Mouse (Mus musculus) lung, embryonic 14.5 days (tissue): ENCODE measurements around the gene Nckap5. TPM values are rescaled to one million over a fixed set of nuclear protein-coding genes. Genes with fewer than 3 reads are reported as not detected.

Experiments
- ATAC-seq: fragments of 200-750 bp; cut with Nextera tagmentation; 2 replicates; pipeline ENCODE4 v1.8.0; 2017; ENCODE audit warnings: mild to moderate bottlenecking, moderate TSS enrichment, moderate library complexity; ENCODE audit not compliant: insufficient read depth
- DNase-seq: peaks from one replicate; pipeline ENCODE4 v3.0.0-alpha.2; 2015
- H3K27ac ChIP-seq: fragments of 300-500 bp; sonication (generic); 2 replicates; pipeline ENCODE4 v1.5.1; 2014; ENCODE audit warnings: low read depth, mild to moderate bottlenecking, moderate library complexity
- H3K27me3 ChIP-seq: fragments of 300-500 bp; sonication (generic); 2 replicates; pipeline ENCODE4 v1.6.1; 2014; ENCODE audit warnings: low read length, control low read depth; ENCODE audit not compliant: insufficient read depth
- H3K36me3 ChIP-seq: fragments of 300-500 bp; sonication (generic); 2 replicates; pipeline ENCODE4 v1.6.1; 2014; ENCODE audit warnings: control low read depth; ENCODE audit not compliant: insufficient read depth
- H3K4me1 ChIP-seq: fragments of 300-500 bp; sonication (generic); 2 replicates; pipeline ENCODE4 v1.6.1; 2014; ENCODE audit warnings: antibody characterized with exemption, control low read depth; ENCODE audit not compliant: insufficient read depth
- H3K4me2 ChIP-seq: fragments of 300-500 bp; sonication (generic); 2 replicates; pipeline ENCODE4 v1.6.1; 2014; ENCODE audit warnings: mild to moderate bottlenecking
- H3K4me3 ChIP-seq: fragments of 300-500 bp; sonication (generic); 2 replicates; pipeline ENCODE4 v1.5.1; 2014; ENCODE audit warnings: low read depth, low read length
- H3K9ac ChIP-seq: fragments of 300-500 bp; sonication (generic); 2 replicates; pipeline ENCODE4 v1.6.1; 2014
- H3K9me3 ChIP-seq: fragments of 300-500 bp; sonication (generic); 2 replicates; pipeline ENCODE4 v1.6.1; 2016; ENCODE audit warnings: low read depth, low read length, control low read depth
- CTCF ChIP-seq: IDR thresholded peaks from 2 replicates; pipeline ENCODE4 v1.5.1; 2016; ENCODE audit warnings: antibody characterized with exemption, low read depth
- WGBS: fragments of 180-500 bp; shearing (Covaris S2); extraction: QIAGEN DNeasy Blood & Tissue Kit; methylation state at CpG from one replicate; pipeline ENCODE4 v1.1.7; 2014; 5-methylcytosine and 5-hydroxymethylcytosine counted together
- polyA plus RNA-seq: library from polyadenylated mRNA; unstranded; fragments of >200 nt; fragmentation: Nextera tagmentation; extraction: Ambion mirVana; gene quantifications from 2 replicates; pipeline ENCODE4 v1.2.1, GENCODE M21; 2014

The Nckap5 gene
- polyA plus RNA-seq, 1 experiment from 2014 or later = 37.8 TPM

DNA sequence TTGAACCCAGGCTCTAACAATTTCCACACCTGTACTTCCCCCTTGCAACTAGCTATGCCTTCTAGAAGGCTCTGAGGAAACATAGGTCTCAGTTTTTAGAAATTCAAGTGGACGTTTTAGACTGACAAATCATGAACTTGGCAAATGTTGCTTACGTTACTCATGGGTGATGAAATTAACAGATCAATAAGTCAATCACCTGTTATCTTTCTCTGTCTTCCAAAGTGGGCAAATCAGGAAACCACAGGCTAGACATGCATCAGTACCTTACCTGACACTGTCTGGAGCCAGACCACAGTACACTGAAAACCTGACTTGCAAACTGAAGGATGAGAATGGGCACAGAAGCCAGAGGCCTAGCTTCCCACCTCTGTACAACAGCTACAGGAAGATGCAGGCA lies 529.5 kb downstream of the Nckap5 start:
- no peak overlapping the region for H3K4me2 ChIP-seq
- DNase-seq (no peak), ATAC-seq (no peak)
- no peak overlapping the region for H3K9ac ChIP-seq
- no peak for TF ChIP-seq CTCF
- H3K27me3 ChIP-seq = no peaks in the 10 kb centered on the region
- H3K4me1 ChIP-seq = no peaks in the 10 kb centered on the region
- H3K4me3 ChIP-seq = no peak overlapping the region
- H3K27ac ChIP-seq = no peak overlapping the region
- H3K9me3 ChIP-seq = no peaks in the 10 kb centered on the region
- no peaks in the 10 kb centered on the region for H3K36me3 ChIP-seq
- WGBS = 66% methylated on average over 2 of the region's 2 CpGs

DNA sequence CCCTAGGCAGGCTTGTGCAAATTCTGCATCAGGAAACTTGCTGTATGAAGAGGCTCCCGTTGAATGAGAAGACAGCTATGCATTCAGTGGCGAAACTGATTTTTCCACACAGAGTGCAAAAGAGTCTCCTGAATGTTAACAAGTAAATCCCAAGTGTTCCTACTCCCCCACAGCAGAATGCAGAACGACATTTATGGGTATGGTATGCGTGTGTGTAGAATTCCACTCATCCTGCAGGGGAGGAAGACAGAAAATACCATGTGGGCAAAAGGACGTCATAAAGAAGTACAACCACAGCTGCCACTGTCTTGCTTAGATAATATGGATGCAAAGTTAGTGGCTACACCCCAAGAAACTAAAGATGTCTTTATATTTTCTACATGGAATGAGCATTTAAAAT lies 565.7 kb downstream of the Nckap5 start:
- no peak overlapping the region for H3K4me3 ChIP-seq
- H3K4me1 ChIP-seq = no peaks in the 10 kb centered on the region
- H3K27me3 ChIP-seq = no peaks in the 10 kb centered on the region
- no peak for TF ChIP-seq CTCF
- H3K9me3 ChIP-seq = no peaks in the 10 kb centered on the region
- no peak overlapping the region for H3K27ac ChIP-seq
- no peaks in the 10 kb centered on the region for H3K36me3 ChIP-seq
- WGBS = 52% methylated on average over 5 of the region's 5 CpGs
- ATAC-seq (no peak), DNase-seq (no peak)
- no peak overlapping the region for H3K4me2 ChIP-seq
- H3K9ac ChIP-seq = no peak overlapping the region

DNA sequence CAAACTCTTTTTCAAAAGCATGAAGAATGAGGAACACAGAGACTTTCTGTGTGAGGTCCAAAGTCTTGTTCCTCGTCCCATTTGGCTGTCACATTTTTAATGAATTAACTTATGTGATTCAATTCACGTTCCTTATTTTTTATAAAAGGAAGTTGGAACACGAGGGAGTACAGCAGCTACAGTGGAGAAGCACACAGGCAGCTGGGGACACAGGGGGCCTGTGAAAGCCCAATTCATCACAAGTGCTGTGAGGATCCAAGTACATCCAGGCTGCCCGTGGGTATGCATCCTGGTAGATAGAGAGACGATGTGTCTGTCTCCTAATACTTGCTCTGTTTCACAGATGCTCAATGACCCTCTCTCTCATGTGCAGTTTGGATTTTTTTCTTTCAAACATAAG lies 576.2 kb downstream of the Nckap5 start:
- H3K9me3 ChIP-seq = no peaks in the 10 kb centered on the region
- no peak overlapping the region for H3K27ac ChIP-seq
- no peak overlapping the region for H3K4me3 ChIP-seq
- H3K27me3 ChIP-seq = no peaks in the 10 kb centered on the region
- 0 out of 2 replicates have a peak, but pooled peaks cover 3% of the 10 kb centered on the region for H3K36me3 ChIP-seq
- no peaks in the 10 kb centered on the region for H3K4me1 ChIP-seq
- ATAC-seq (no peak), DNase-seq (no peak)
- WGBS = 55% methylated on average over 5 of the region's 5 CpGs
- TF ChIP-seq CTCF = no peak
- H3K9ac ChIP-seq = no peak overlapping the region
- H3K4me2 ChIP-seq = no peak overlapping the region

DNA sequence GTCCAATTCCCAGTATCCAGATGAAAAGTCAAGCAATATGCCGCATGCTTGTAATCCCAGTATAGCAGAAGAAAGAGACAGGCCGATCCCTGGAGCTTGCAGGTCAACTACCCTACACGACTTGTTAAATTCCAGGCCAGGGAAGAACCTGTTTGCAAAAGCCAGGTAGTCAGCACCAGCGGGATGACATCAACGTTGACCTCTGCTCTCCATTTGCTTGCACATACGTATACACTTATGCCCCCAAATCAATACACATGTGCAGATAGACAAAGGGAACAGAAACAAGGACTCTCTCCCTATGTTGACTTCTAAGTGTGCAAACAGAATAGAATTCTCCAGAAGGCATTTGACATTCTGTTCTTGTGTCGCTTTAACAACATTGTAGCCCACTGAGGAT lies 576.7 kb downstream of the Nckap5 start:
- H3K27me3 ChIP-seq = no peaks in the 10 kb centered on the region
- no peak for TF ChIP-seq CTCF
- no peak overlapping the region for H3K27ac ChIP-seq
- H3K9ac ChIP-seq = no peak overlapping the region
- 72% methylated on average over 7 of the region's 7 CpGs for WGBS
- no peak overlapping the region for H3K4me3 ChIP-seq
- DNase-seq = no peak
- ATAC-seq = no peak
- H3K9me3 ChIP-seq = no peaks in the 10 kb centered on the region
- H3K4me2 ChIP-seq = no peak overlapping the region
- 0 out of 2 replicates have a peak, but pooled peaks cover 3% of the 10 kb centered on the region for H3K36me3 ChIP-seq
- no peaks in the 10 kb centered on the region for H3K4me1 ChIP-seq

DNA sequence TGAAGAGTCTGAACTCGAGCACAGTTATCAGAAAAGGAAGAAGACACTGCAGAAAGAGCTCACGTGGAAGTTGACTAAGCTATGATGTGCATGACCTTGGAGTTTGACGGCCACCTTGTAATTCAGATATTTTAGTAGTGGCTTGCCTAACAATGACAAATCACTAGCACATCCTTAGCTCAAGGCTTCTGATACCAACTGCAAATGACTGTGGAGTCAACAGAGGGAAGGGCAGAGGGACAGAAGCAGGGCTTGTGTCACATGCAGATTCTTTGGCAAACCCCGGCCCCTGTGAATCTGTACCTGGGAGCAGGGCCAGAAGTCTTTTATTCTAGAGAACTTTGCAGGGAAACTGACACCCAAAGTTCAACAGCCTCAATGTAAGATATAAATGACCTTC lies 597.4 kb downstream of the Nckap5 start:
- H3K9ac ChIP-seq = no peak overlapping the region
- no peak overlapping the region for H3K27ac ChIP-seq
- no peaks in the 10 kb centered on the region for H3K36me3 ChIP-seq
- H3K4me2 ChIP-seq = no peak overlapping the region
- ATAC-seq (no peak), DNase-seq (no peak)
- H3K27me3 ChIP-seq = no peaks in the 10 kb centered on the region
- 61% methylated on average over 4 of the region's 4 CpGs for WGBS
- no peak for TF ChIP-seq CTCF
- H3K9me3 ChIP-seq = no peaks in the 10 kb centered on the region
- H3K4me3 ChIP-seq = no peak overlapping the region
- H3K4me1 ChIP-seq = no peaks in the 10 kb centered on the region

DNA sequence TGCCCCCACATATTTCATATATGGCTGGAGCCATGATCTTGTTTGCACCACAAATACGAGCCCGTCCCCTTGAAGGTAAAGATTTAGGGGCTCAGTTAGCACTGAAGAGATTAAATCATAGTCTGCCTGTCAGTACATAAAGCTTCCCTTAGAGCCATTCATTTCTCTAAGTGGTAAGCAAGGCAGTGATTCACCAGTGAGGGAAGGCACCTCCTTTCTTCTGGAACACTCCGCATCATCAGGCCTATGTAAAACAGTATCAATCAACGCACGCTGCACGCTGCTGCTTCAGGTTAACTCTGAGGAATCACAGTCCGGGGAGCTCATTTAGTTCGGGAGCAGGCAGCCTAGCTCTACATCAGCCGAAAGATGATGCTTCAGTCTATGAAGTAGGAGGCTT lies 599.4 kb downstream of the Nckap5 start:
- H3K27ac ChIP-seq = no peak overlapping the region
- H3K27me3 ChIP-seq = no peaks in the 10 kb centered on the region
- DNase-seq = no peak
- H3K9me3 ChIP-seq = no peaks in the 10 kb centered on the region
- no peak overlapping the region for H3K4me2 ChIP-seq
- no peak overlapping the region for H3K4me3 ChIP-seq
- no peaks in the 10 kb centered on the region for H3K4me1 ChIP-seq
- ATAC-seq = no peak
- H3K36me3 ChIP-seq = no peaks in the 10 kb centered on the region
- WGBS = 72% methylated on average over 9 of the region's 9 CpGs
- no peak for TF ChIP-seq CTCF
- no peak overlapping the region for H3K9ac ChIP-seq

DNA sequence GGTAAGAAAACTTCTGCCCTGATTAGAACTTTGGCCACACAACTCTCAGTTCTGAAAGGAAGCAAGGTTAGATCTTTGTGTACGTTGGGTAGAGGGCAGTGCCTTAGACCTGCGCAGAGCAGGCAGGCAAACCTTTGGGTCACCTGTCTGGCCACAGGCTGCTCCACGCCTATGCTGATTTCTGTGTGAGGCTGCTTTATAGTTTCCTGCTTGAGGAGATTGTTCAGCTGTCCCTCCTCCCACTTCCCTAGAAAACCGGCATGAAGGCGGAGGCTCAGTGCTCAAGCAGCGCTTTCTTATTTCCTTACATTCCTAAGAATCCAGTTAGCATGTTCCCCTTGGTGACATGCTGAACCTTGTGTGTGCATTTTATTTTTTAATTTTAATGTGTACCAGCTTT lies 620.4 kb downstream of the Nckap5 start:
- H3K36me3 ChIP-seq = no peaks in the 10 kb centered on the region
- no peak overlapping the region for H3K4me2 ChIP-seq
- H3K27me3 ChIP-seq = no peaks in the 10 kb centered on the region
- H3K9me3 ChIP-seq = no peaks in the 10 kb centered on the region
- no peaks in the 10 kb centered on the region for H3K4me1 ChIP-seq
- WGBS = 64% methylated on average over 6 of the region's 6 CpGs
- no peak overlapping the region for H3K27ac ChIP-seq
- no peak for TF ChIP-seq CTCF
- DNase-seq = no peak
- H3K4me3 ChIP-seq = no peak overlapping the region
- ATAC-seq = no peak
- no peak overlapping the region for H3K9ac ChIP-seq

DNA sequence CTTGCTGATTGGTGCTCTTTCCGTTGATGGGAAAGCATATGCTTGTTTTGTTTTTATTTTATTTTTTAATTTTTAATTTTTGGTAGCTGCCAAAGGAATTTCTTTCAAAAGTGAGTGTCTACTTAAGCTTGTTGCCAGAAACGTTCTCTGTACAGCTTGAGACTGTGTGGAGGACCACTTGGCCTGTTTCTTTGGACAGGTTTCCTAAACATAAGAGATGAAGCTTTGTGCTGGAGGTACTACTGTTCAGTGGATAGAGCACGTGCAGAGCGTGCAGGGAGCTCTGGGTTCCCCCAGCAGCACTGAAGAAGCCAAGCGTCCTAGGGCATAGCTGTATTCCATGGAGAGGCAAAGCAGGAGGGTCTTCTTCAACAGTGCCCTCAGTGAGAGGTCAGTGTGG lies 620.9 kb downstream of the Nckap5 start:
- no peak overlapping the region for H3K27ac ChIP-seq
- 75% methylated on average over 5 of the region's 5 CpGs for WGBS
- no peaks in the 10 kb centered on the region for H3K36me3 ChIP-seq
- ATAC-seq (no peak), DNase-seq (no peak)
- TF ChIP-seq CTCF = no peak
- H3K4me1 ChIP-seq = no peaks in the 10 kb centered on the region
- H3K9ac ChIP-seq = no peak overlapping the region
- no peaks in the 10 kb centered on the region for H3K9me3 ChIP-seq
- no peaks in the 10 kb centered on the region for H3K27me3 ChIP-seq
- H3K4me2 ChIP-seq = no peak overlapping the region
- H3K4me3 ChIP-seq = no peak overlapping the region
